Mouse (Mus musculus) G1E-ER4 (cell line): ENCODE measurements around the gene Dnase1l1. TPM values are rescaled to one million over a fixed set of nuclear protein-coding genes. Genes with fewer than 3 reads are reported as not detected.

Experiments used
- GATA1 ChIP-seq: IDR thresholded peaks from one replicate; pipeline ENCODE4 v1.8.0; 2012; ENCODE audit warnings: low read length, inconsistent platforms
- polyA plus RNA-seq: library from polyadenylated mRNA; stranded (reverse); fragments of >175 nt; gene quantifications from 2 replicates; pipeline ENCODE4 v1.2.3, GENCODE M21; 2012

Dnase1l1 gene
- 0.35 TPM in 2 replicates for polyA plus RNA-seq

- TF ChIP-seq GATA1, result no peak
These were observed at the start of gene Dnase1l1, which contains the start of gene Taz for GRCm38 (mm10) chrX:74281732-74282394. Dnase1l1 (minus strand) TSS chrX:74282337. Taz (plus strand) TSS chrX:74281912.

- no peak for TF ChIP-seq GATA1
These were observed 48.2 kb upstream of the Dnase1l1 start for GRCm38 (mm10) chrX:74330166-74330930.

- no peak for TF ChIP-seq GATA1
These were observed 47.1 kb upstream of the Dnase1l1 start for GRCm38 (mm10) chrX:74329215-74329671.

GRCm38 (mm10) chrX:74328725-74329161, 46.6 kb upstream of the Dnase1l1 start, which contains the start of gene Plxna3:
Plxna3 (plus strand) TSS chrX:74329066.
- TF ChIP-seq GATA1, result no peak

GRCm38 (mm10) chrX:74312540-74313464, 30.7 kb upstream of the Dnase1l1 start, which contains the start of gene Fam50a:
Fam50a (plus strand) TSS chrX:74313033.
- no peak for TF ChIP-seq GATA1

- no peak for TF ChIP-seq GATA1
These were observed 22.9 kb upstream of the Dnase1l1 start, which contains the start of gene Gdi1 for GRCm38 (mm10) chrX:74304867-74305700. Gdi1 (plus strand) TSS chrX:74304998.

GRCm38 (mm10) chrX:74299721-74300120, 17.6 kb upstream of the Dnase1l1 start:
- TF ChIP-seq GATA1, result no peak

GRCm38 (mm10) chrX:74298348-74298747, 16.2 kb upstream of the Dnase1l1 start:
- TF ChIP-seq GATA1, result no peak

- TF ChIP-seq GATA1, result no peak
These were observed 14.7 kb upstream of the Dnase1l1 start, which contains the start of gene Atp6ap1 for GRCm38 (mm10) chrX:74296538-74297448. Atp6ap1 (plus strand) TSS chrX:74297097.

- TF ChIP-seq GATA1, result no peak
These were observed 11.3 kb upstream of the Dnase1l1 start for GRCm38 (mm10) chrX:74293431-74293830.

GRCm38 (mm10) chrX:74283092-74283437, 928 bp upstream of the Dnase1l1 start:
- TF ChIP-seq GATA1, result no peak

- no peak for TF ChIP-seq GATA1
These were observed 406 bp upstream of the Dnase1l1 start for GRCm38 (mm10) chrX:74282395-74283091.

GRCm38 (mm10) chrX:74281041-74281731, 951 bp downstream of the Dnase1l1 start:
- TF ChIP-seq GATA1, result no peak
